Mouse (Mus musculus) thymus, postnatal 14 days (tissue): ENCODE results near the gene Mlx.

Experiments
- DNase-seq: peaks from one replicate; pipeline ENCODE4 v3.0.0; 2021

Gene Mlx

DNA sequence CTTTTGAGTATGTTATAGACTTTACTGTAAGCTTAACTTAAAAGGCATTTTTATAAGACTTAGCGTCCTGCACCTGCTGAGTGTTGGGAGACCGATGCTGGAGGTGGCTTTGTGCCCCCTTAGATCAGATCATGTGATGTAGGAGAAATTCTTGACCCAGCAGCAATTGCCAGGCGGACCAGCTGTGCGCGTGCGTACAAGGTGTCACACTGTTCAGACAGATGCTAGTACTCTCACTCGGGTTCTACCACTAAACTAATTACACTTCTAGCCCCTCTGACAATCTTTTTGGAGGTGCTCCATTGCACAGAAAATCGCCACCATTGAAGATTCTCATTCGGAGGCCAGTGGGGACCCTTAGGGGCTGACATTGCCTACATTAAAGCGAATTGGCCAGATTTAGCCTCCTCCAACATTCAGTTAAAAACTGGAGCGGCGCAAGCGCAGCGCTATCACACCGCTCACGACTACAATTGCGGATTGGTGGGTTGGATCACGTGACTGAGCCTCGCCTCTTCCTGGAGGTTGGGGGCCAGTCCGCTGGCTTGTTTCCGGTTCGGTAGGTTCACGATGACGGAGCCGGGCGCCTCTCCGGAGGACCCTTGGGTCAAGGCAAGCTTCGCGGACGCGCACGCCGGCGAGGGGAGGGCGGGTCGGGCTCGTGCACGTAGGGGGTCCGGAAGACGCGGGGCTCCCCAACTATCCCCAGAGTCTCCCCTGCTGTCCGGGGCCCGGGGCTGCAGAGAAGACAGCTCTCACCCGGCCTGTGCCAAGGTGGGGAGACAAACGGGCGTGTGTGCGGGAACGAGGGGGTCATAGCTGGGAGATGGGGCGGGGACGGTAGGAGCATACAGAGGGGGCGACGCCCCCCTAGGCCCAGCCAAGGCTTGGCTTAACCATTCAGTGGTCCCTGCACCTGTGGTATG lies at the start of gene Mlx:
Gene Mlx (plus strand): TSS at position 522 of the 926 bp plus-strand sequence.
- DNase-seq: peak; percentile 91

GRCm38 (mm10) chr11:101037795-101038194 lies 49.3 kb upstream of the Mlx start:
- no peak for DNase-seq

GRCm38 (mm10) chr11:101045826-101046225 lies 41.3 kb upstream of the Mlx start:
- peak; percentile 58 for DNase-seq

DNA sequence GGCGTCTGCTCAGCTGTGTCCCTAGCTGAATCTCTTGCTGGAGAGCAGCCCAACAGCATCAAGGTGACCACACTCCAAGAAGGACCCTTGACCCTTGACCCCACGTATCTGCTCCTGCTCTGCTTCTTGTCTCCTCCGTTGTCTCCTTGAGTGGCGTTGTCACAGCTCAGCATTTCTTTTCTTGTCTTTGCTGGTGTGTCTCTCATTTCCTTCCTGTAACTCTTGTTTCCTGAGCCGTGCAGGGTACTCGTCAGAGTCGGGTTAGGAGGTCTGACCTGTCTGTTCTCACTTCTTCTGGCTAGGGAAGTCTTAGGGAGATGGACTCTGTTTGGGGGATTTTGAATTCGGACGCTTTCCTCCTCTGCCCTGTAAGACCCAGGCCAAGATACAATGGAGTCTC lies 40.6 kb upstream of the Mlx start:
- DNase-seq: peak; percentile 59

DNA sequence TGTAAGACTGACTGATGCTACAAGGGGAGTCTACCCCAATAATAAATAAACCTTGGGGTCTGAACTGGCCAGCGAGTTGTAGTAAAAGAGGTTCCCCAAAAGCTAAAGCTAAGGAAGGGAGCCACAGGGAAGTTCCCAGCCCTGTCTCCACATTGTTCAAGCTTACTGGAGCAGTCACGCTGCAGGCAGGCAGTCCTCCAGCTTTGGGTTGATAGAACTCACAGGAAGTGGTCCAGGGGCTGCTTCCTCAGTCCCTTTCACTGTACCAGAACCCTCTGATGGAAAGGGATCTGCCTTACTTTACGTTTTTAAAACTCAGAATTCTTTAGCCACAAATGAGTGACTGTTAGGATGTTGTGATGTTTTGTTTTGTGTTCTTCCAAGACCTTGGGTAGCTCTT lies 39.6 kb upstream of the Mlx start:
- peak; percentile 35 for DNase-seq

- DNase-seq: no peak
These were observed 36.7 kb upstream of the Mlx start for GRCm38 (mm10) chr11:101050359-101050758.

GRCm38 (mm10) chr11:101051051-101051493 lies 36.0 kb upstream of the Mlx start:
- DNase-seq: no peak

- DNase-seq: no peak
These were observed 35.5 kb upstream of the Mlx start for GRCm38 (mm10) chr11:101051617-101052016.

DNA sequence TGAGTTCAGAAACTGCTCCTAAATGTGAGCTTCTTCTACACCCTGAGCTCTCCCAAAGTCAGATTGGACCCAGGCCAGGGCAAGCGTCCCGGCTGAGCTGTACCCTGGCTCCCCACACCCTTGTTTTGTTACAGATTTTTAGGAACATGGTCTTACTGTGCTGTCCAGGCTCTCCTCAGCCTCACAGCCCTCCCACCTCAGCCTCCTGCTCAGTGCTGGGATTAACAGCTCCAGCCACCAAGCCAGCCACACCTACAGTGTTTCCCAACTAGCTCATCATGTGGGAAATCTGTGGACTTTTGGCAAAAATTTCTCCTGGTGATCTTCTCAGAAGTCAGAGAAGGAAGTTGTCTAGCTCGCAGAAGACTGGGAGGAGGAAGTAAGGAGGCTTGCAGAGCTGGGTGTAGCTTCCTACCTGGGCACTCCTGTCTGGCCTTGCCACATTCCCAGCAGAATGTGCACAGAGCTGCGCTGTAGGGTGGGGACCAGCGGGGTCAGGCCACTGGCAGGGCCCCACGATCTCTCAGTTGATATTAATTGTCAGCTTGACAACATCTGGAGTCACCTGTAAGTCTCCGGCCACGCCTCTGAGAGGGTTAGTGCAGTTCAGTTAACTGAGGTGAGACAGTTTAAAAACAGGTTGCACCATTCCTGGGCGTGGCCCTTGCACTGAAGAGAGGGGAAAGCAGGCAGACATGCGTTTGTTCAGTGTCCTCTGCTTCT lies 34.2 kb upstream of the Mlx start:
- no peak for DNase-seq

- DNase-seq: peak; percentile 47
These were observed 33.1 kb upstream of the Mlx start for GRCm38 (mm10) chr11:101053974-101054373.

- no peak for DNase-seq
These were observed 31.7 kb upstream of the Mlx start for GRCm38 (mm10) chr11:101055418-101055817.

DNA sequence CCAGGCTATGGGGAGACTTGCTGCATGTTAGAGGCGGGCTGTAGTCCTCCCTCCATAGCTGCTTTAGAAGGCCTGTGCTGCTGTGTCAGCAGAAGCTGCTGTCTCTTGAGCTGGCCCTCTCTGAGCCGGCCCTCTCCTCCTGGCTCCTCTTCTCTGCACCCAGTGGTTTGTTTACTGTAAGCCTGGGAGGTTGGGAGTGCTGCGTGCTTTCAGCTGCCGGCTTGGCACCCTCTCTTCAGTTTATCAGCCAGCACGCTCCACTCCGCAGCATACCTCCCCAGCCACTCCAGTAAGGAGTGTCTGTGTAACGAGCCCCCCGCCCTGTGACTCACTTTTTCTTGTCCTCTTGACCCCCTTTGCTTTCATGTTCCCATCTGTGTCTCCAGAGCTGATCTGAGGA lies 30.2 kb upstream of the Mlx start:
- DNase-seq: no peak

- peak; percentile 93 for DNase-seq
These were observed 29.2 kb upstream of the Mlx start for GRCm38 (mm10) chr11:101057860-101058259.

DNA sequence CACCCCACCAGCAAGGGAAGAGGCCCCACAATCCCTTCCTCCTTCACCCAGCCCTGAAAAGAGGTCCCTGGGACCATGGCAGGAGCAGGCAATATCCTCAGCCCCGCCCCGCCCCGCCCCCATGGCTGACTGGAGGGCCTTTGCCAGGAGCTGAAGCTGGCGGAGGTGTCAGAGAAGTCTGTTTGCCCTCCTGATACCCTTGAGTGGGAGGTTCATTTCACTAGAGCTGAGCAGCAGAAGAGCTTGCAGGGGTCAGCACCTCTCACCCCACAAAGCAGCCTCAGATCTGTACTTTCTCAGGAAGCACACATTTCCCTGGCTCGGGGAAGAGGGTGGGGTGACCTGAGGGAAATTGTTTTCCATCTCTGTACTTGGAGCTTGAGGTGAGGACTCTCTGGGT lies 28.4 kb upstream of the Mlx start:
- no peak for DNase-seq

GRCm38 (mm10) chr11:101059473-101059872 lies 27.6 kb upstream of the Mlx start:
- DNase-seq: no peak

DNA sequence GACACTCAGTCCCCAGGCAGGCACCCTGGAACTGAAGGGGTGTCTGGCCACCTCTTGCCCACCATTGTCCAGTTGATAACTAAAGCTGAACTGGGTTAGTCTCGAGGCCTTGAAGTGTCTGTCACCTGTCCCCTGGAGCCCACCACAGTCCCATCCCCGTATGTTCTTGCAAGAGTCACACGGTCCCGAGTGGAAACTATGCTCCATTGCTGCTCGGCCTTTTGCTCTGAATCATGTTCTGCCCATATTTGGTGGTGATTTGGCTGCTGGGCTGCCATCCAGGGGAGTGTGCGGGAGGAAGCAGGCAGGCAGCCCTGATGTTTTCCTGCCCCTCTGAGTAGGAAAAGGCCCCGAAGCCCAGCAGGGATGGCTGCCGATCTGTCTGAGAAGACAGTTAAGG lies 27.0 kb upstream of the Mlx start:
- DNase-seq: no peak

- DNase-seq: no peak
These were observed 26.0 kb upstream of the Mlx start for GRCm38 (mm10) chr11:101061049-101061448.

DNA sequence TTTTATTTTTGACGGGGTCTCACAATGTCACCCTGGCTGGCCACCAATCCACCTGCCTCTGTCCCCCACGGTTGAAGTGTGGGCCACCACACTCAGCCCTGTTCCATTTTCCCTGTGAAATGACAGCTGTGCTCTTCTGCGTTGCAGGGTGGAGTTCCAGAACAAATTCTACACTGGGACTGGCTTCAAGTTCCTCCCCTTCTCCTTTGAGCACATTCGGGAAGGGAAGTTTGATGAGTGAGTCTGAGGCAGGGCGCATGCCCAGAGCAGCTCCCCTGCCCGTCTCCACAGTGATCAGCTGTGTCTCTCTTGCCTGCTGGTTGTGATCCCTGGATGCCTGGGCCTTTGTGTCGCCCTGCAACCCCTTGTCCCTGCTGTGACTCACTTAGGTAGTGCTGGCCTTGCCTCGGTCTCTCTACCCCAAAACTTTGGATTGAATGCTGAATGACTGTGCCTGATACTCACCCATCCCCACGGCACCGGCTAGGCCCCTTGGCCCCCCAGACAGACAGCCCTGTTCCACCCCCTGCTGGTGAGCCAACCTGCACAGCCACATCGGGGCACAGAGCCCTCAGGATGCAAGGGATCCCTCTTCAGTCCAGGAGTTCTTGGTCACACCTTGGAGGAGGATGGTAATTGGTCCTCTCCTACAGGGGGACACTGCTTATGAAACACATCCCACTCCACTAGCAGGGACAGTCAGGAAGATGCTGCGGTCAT lies 24.8 kb upstream of the Mlx start:
- peak; percentile 51 for DNase-seq

- no peak for DNase-seq
These were observed 24.0 kb upstream of the Mlx start for GRCm38 (mm10) chr11:101062971-101063675.

DNA sequence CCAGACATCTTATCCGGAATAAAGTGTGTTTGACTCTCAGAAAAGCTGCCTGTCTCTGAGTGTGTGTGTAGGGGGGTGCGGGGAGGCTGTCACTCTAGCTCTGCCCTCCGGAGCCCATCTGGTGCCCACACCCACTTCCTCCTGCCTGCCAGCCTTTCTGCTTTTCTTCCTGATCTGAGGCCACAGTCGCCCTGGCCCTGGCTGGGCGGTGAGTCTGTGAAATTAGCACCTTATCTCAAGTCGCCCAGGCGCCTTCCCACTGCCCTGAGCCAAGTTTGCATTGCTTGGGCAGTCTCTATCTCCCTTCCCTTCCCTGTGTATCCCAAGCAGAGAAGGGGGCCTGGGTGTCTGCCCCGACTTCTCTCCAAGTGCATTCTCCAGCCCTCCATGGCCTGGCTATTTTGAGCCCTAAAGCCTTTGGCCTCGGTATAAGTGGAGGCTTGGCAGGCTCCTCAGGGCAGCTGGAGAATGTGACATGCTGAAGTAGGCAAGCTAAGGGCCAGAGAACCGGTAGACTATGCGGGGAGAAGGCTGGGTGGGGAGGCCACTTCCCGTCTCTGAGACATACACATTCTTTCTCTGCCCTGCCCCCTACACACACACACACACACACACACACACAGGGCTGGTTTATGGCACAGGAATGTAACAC lies 23.3 kb upstream of the Mlx start:
- DNase-seq: peak; percentile 90

DNA sequence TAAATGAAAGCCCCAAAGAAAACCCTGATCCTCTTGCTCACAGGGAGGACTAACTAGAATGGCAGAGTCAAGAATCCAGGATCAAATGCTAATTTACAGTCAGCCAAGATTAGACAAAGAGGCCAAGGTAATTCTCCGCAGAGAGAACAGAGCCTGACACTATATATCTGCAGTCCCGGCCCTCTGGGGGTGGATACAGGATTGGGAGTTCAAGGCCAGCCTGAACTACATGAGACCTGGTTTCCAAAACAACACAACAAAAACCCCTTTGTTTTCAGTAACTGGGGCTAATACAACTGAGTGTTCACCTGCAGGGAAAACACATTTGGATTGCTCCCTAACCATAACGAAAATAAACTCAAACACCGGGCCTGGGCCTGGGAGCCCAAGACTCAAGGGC lies 22.6 kb upstream of the Mlx start:
- no peak for DNase-seq

GRCm38 (mm10) chr11:101065002-101065401 lies 22.1 kb upstream of the Mlx start:
- no peak for DNase-seq
